Mouse (Mus musculus): ENCODE data around the gene BC052040. TPM values are rescaled to one million over a fixed set of nuclear protein-coding genes. Genes with fewer than 3 reads are reported as not detected.

BC052040 gene
- polyA plus RNA-seq, 1 experiment from 2014 or later = 11.8 TPM

- no peak overlapping the region for H3K4me3 ChIP-seq
- H3K9ac ChIP-seq = no peak overlapping the region
- 92% methylated on average over 7 of the region's 7 CpGs for WGBS
- no peaks in the 10 kb centered on the region for H3K4me1 ChIP-seq (replicated peaks)
- H3K36me3 ChIP-seq = no peaks in the 10 kb centered on the region
- no peak overlapping the region for H3K4me2 ChIP-seq
- no peak overlapping the region for H3K27ac ChIP-seq (replicated peaks)
- no peaks in the 10 kb centered on the region for H3K27me3 ChIP-seq
- ATAC-seq (ENCODE audit: low read depth) = no peak
- no peaks in the 10 kb centered on the region for H3K9me3 ChIP-seq
These were observed 91.6 kb downstream of the BC052040 start for GRCm38 (mm10) chr2:115673054-115673660.

GRCm38 (mm10) chr2:115678786-115679185, 97.3 kb downstream of the BC052040 start:
- Histone ChIP-seq H3K36me3 (no peaks in the 10 kb centered on the region), H3K4me3 (no peak overlapping the region), H3K4me2 (no peak overlapping the region), H3K9ac (no peak overlapping the region), H3K4me1 (replicated peaks) (no peaks in the 10 kb centered on the region), H3K9me3 (no peaks in the 10 kb centered on the region), H3K27me3 (no peaks in the 10 kb centered on the region), H3K27ac (replicated peaks) (no peak overlapping the region)
- WGBS = 80% methylated on average over 5 of the region's 5 CpGs
- no peak for ATAC-seq (ENCODE audit: low read depth)

- no peaks in the 10 kb centered on the region for H3K27me3 ChIP-seq
- H3K9ac ChIP-seq = no peak overlapping the region
- H3K9me3 ChIP-seq = no peaks in the 10 kb centered on the region
- H3K4me3 ChIP-seq = no peak overlapping the region
- no peak overlapping the region for H3K27ac ChIP-seq (replicated peaks)
- 51% methylated on average over 3 of the region's 3 CpGs for WGBS
- H3K4me2 ChIP-seq = no peak overlapping the region
- ATAC-seq (ENCODE audit: low read depth) = no peak
- no peaks in the 10 kb centered on the region for H3K36me3 ChIP-seq
- H3K4me1 ChIP-seq (replicated peaks) = peaks cover 5% of the 10 kb centered on the region; the same call in 1 of the 2 replicates
These were observed 103.7 kb downstream of the BC052040 start for GRCm38 (mm10) chr2:115685250-115685649.

GRCm38 (mm10) chr2:115687612-115688011, 106.1 kb downstream of the BC052040 start:
- Histone ChIP-seq H3K9me3 (no peaks in the 10 kb centered on the region), H3K4me1 (replicated peaks) (peaks cover 5% of the 10 kb centered on the region; the same call in 1 of the 2 replicates), H3K27me3 (no peaks in the 10 kb centered on the region), H3K27ac (replicated peaks) (no peak overlapping the region), H3K4me2 (no peak overlapping the region), H3K9ac (no peak overlapping the region), H3K36me3 (no peaks in the 10 kb centered on the region), H3K4me3 (no peak overlapping the region)
- no peak for ATAC-seq (ENCODE audit: low read depth)
- 92% methylated on average over 4 of the region's 4 CpGs for WGBS

- no peak overlapping the region for H3K27ac ChIP-seq (replicated peaks)
- no peaks in the 10 kb centered on the region for H3K36me3 ChIP-seq
- H3K9me3 ChIP-seq = no peaks in the 10 kb centered on the region
- ATAC-seq (ENCODE audit: low read depth) = peak; percentile 77
- no peak overlapping the region for H3K9ac ChIP-seq
- peaks cover 5% of the 10 kb centered on the region; the same call in 1 of the 2 replicates for H3K4me1 ChIP-seq (replicated peaks)
- no peaks in the 10 kb centered on the region for H3K27me3 ChIP-seq
- 50% methylated on average over 6 of the region's 6 CpGs for WGBS
- H3K4me3 ChIP-seq = no peak overlapping the region
- no peak overlapping the region for H3K4me2 ChIP-seq
These were observed 106.8 kb downstream of the BC052040 start for GRCm38 (mm10) chr2:115688282-115688681.

- no peaks in the 10 kb centered on the region for H3K9me3 ChIP-seq
- no peak overlapping the region for H3K9ac ChIP-seq
- ATAC-seq (ENCODE audit: low read depth) = no peak
- no peak overlapping the region for H3K4me3 ChIP-seq
- H3K36me3 ChIP-seq = no peaks in the 10 kb centered on the region
- H3K4me2 ChIP-seq = no peak overlapping the region
- no peaks in the 10 kb centered on the region for H3K4me1 ChIP-seq (replicated peaks)
- no peak overlapping the region for H3K27ac ChIP-seq (replicated peaks)
- WGBS = 71% methylated on average over 3 of the region's 3 CpGs
- H3K27me3 ChIP-seq = no peaks in the 10 kb centered on the region
These were observed 112.3 kb downstream of the BC052040 start for GRCm38 (mm10) chr2:115693841-115694240.

GRCm38 (mm10) chr2:115694386-115694785, 112.9 kb downstream of the BC052040 start:
- no peaks in the 10 kb centered on the region for H3K9me3 ChIP-seq
- no peaks in the 10 kb centered on the region for H3K27me3 ChIP-seq
- H3K4me3 ChIP-seq = no peak overlapping the region
- no peaks in the 10 kb centered on the region for H3K36me3 ChIP-seq
- no peak for ATAC-seq (ENCODE audit: low read depth)
- H3K27ac ChIP-seq (replicated peaks) = no peak overlapping the region
- H3K4me1 ChIP-seq (replicated peaks) = no peaks in the 10 kb centered on the region
- H3K4me2 ChIP-seq = no peak overlapping the region
- H3K9ac ChIP-seq = no peak overlapping the region
- 92% methylated on average over 6 of the region's 6 CpGs for WGBS

GRCm38 (mm10) chr2:115699032-115699431, 117.5 kb downstream of the BC052040 start:
- no peaks in the 10 kb centered on the region for H3K9me3 ChIP-seq
- H3K36me3 ChIP-seq = no peaks in the 10 kb centered on the region
- no peak overlapping the region for H3K27ac ChIP-seq (replicated peaks)
- H3K4me2 ChIP-seq = no peak overlapping the region
- H3K4me1 ChIP-seq (replicated peaks) = no peaks in the 10 kb centered on the region
- no peak for ATAC-seq (ENCODE audit: low read depth)
- no peak overlapping the region for H3K4me3 ChIP-seq
- H3K9ac ChIP-seq = no peak overlapping the region
- no peaks in the 10 kb centered on the region for H3K27me3 ChIP-seq
- 81% methylated on average over 5 of the region's 5 CpGs for WGBS

- H3K4me3 ChIP-seq = no peak overlapping the region
- no peaks in the 10 kb centered on the region for H3K36me3 ChIP-seq
- no peak overlapping the region for H3K4me2 ChIP-seq
- H3K9me3 ChIP-seq = no peaks in the 10 kb centered on the region
- WGBS = 55% methylated on average over 5 of the region's 5 CpGs
- no peak overlapping the region for H3K9ac ChIP-seq
- H3K27me3 ChIP-seq = no peaks in the 10 kb centered on the region
- no peak overlapping the region for H3K27ac ChIP-seq (replicated peaks)
- H3K4me1 ChIP-seq (replicated peaks) = peaks cover 6% of the 10 kb centered on the region; the same call in 1 of the 2 replicates
- no peak for ATAC-seq (ENCODE audit: low read depth)
These were observed 121.1 kb downstream of the BC052040 start for GRCm38 (mm10) chr2:115702610-115703009.

- WGBS = 75% methylated on average over 5 of the region's 5 CpGs
- Histone ChIP-seq H3K4me2 (no peak overlapping the region), H3K36me3 (no peaks in the 10 kb centered on the region), H3K4me1 (replicated peaks) (0 out of 2 replicates have a peak, but pooled peaks cover 3% of the 10 kb centered on the region), H3K9ac (no peak overlapping the region), H3K4me3 (no peak overlapping the region), H3K27me3 (no peaks in the 10 kb centered on the region), H3K9me3 (peaks cover 8% of the 10 kb centered on the region), H3K27ac (replicated peaks) (no peak overlapping the region)
- ATAC-seq (ENCODE audit: low read depth) = no peak
These were observed 136.0 kb downstream of the BC052040 start for GRCm38 (mm10) chr2:115717535-115717934.

GRCm38 (mm10) chr2:115717980-115718379, 136.5 kb downstream of the BC052040 start:
- no peak overlapping the region for H3K4me3 ChIP-seq
- H3K9me3 ChIP-seq = peaks cover 8% of the 10 kb centered on the region
- no peak overlapping the region for H3K27ac ChIP-seq (replicated peaks)
- H3K4me2 ChIP-seq = no peak overlapping the region
- no peaks in the 10 kb centered on the region for H3K27me3 ChIP-seq
- H3K36me3 ChIP-seq = no peaks in the 10 kb centered on the region
- no peak overlapping the region for H3K9ac ChIP-seq
- H3K4me1 ChIP-seq (replicated peaks) = 0 out of 2 replicates have a peak, but pooled peaks cover 6% of the 10 kb centered on the region
- no peak for ATAC-seq (ENCODE audit: low read depth)
- WGBS = 79% methylated on average over 3 of the region's 3 CpGs

GRCm38 (mm10) chr2:115723452-115723851, 141.9 kb downstream of the BC052040 start:
- Histone ChIP-seq H3K4me3 (no peak overlapping the region), H3K36me3 (no peaks in the 10 kb centered on the region), H3K9ac (no peak overlapping the region), H3K4me1 (replicated peaks) (peaks cover 42% of the 10 kb centered on the region), H3K4me2 (no peak overlapping the region), H3K27ac (replicated peaks) (peak overlapping the region; percentile 55; the same call in 1 of the 2 replicates), H3K9me3 (peaks cover 8% of the 10 kb centered on the region), H3K27me3 (no peaks in the 10 kb centered on the region)
- WGBS = 13% methylated on average over 8 of the region's 8 CpGs
- ATAC-seq (ENCODE audit: low read depth) = peak; percentile 80

- Histone ChIP-seq H3K36me3 (no peaks in the 10 kb centered on the region), H3K4me1 (replicated peaks) (peaks cover 42% of the 10 kb centered on the region), H3K4me3 (no peak overlapping the region), H3K4me2 (no peak overlapping the region), H3K9ac (no peak overlapping the region), H3K27ac (replicated peaks) (peak overlapping the region; percentile 20; the same call in 1 of the 2 replicates), H3K9me3 (peaks cover 8% of the 10 kb centered on the region), H3K27me3 (no peaks in the 10 kb centered on the region)
- 55% methylated on average over 6 of the region's 6 CpGs for WGBS
- no peak for ATAC-seq (ENCODE audit: low read depth)
These were observed 142.7 kb downstream of the BC052040 start for GRCm38 (mm10) chr2:115724216-115724615.

Data from neural tube, embryonic 13.5 days (tissue).